Mouse (Mus musculus): ENCODE measurements around the gene Ddx23.

GRCm38 (mm10) chr15:98646737-98647136 lies 16.0 kb downstream of the Ddx23 start:
- TF ChIP-seq CTCF (IDR thresholded peaks at IDR 0.05; ENCODE audit: low read depth, low read length) (no peak), TAL1 (conservative IDR thresholded peaks at IDR 0.05; ENCODE audit: low read depth, low read length) (no peak), GATA1 (IDR thresholded peaks at IDR 0.05; ENCODE audit: borderline replicate concordance, low read length) (no peak), POLR2AphosphoS5 (IDR thresholded peaks at IDR 0.05; ENCODE audit: insufficient replicate concordance, low read depth, low read length) (no peak), GATA2 (IDR thresholded peaks at IDR 0.05; ENCODE audit: borderline replicate concordance, low read depth, low read length) (no peak)

All from G1E (cell line).